8 mouse cellular contexts compared by ENCODE assay signal in genomic region chr16:96353996-96354395, GRCm38 (mm10).
DNase-seq lines count a peak whose midpoint lies in the region; ATAC-seq and TF ChIP-seq lines count a peak whose summit lies in the region.

No protein-coding gene starts in this region.

- peaks cover 7% of the 10 kb centered on the region; the same call in 1 of the 2 replicates for H3K27me3 ChIP-seq in heart, embryonic 10.5 days (ENCODE audit: insufficient read depth, poor library complexity, severe bottlenecking)
- no peaks in the 10 kb centered on the region for H3K27me3 ChIP-seq in heart, adult 2 months (ENCODE audit: control insufficient read depth, insufficient read depth, low read length)
- no peaks in the 10 kb centered on the region for H3K27me3 ChIP-seq in hindbrain, embryonic 14.5 days (ENCODE audit: control insufficient read depth, insufficient read depth, low read length)
- no peaks in the 10 kb centered on the region for H3K27me3 ChIP-seq in midbrain, embryonic 10.5 days (ENCODE audit: low read depth, poor library complexity, severe bottlenecking)

- H3K79me2 ChIP-seq in heart, adult 2 months (replicated peaks; ENCODE audit: control insufficient read depth, insufficient read depth, low read length): no peaks in the 10 kb centered on the region

- no peak for TF ChIP-seq EP300 in heart, adult 2 months (IDR thresholded peaks at IDR 0.05; ENCODE audit: insufficient read depth, low read depth, low read length)

- TF ChIP-seq CTCF in heart, adult 2 months (IDR thresholded peaks at IDR 0.05): no peak

- H3K4me2 ChIP-seq in hindbrain, embryonic 14.5 days (replicated peaks): peak overlapping the region; percentile 40

- no peak for DNase-seq in heart, embryonic 10.5 days (ENCODE audit: low spot score)
- DNase-seq in heart, adult 2 months: no peak
- DNase-seq in adrenal gland, postnatal 10 days: peak; percentile 37
- no peak for DNase-seq in hindbrain, embryonic 14.5 days (ENCODE audit: low spot score)
- peak; percentile 38 for DNase-seq in midbrain, embryonic 10.5 days (ENCODE audit: low spot score)
- no peak for DNase-seq in layer of hippocampus, postnatal 36 days
- DNase-seq in thymus, postnatal 10 days (ENCODE audit: low spot score in 2 of 2): no peak

- intact Hi-C loops in heart, adult 2 months (cut with DNase I): no loop called here

- peak overlapping the region; percentile 28; the same call in 1 of the 2 replicates for H3K4me3 ChIP-seq in heart, embryonic 10.5 days
- no peak overlapping the region for H3K4me3 ChIP-seq in heart, adult 2 months
- H3K4me3 ChIP-seq in hindbrain, embryonic 14.5 days (replicated peaks; ENCODE audit: low read length): peak overlapping the region; percentile 21
- peak overlapping the region; percentile 36 for H3K4me3 ChIP-seq in midbrain, embryonic 10.5 days

- 0 out of 2 replicates have a peak, but pooled peaks cover 3% of the 10 kb centered on the region for H3K4me1 ChIP-seq in heart, embryonic 10.5 days
- H3K4me1 ChIP-seq in heart, adult 2 months (ENCODE audit: control insufficient read depth, insufficient read depth, low read length): no peaks in the 10 kb centered on the region
- H3K4me1 ChIP-seq in hindbrain, embryonic 14.5 days (replicated peaks; ENCODE audit: control insufficient read depth, insufficient read depth, low read length): no peaks in the 10 kb centered on the region
- H3K4me1 ChIP-seq in midbrain, embryonic 10.5 days: peaks cover 12% of the 10 kb centered on the region

- no peak overlapping the region for H3K9ac ChIP-seq in heart, adult 2 months (ENCODE audit: low read depth, low read length)
- H3K9ac ChIP-seq in hindbrain, embryonic 14.5 days: no peak overlapping the region

- peak; percentile 80; the same call in 1 of the 2 replicates for ATAC-seq in hindbrain, embryonic 14.5 days (ENCODE audit: low FRiP score)
- ATAC-seq in cerebellum, adult (ENCODE audit: insufficient number of reproducible peaks, low FRiP score, low TSS enrichment): no peak

- no peaks in the 10 kb centered on the region for H3K9me3 ChIP-seq in heart, embryonic 10.5 days
- H3K9me3 ChIP-seq in hindbrain, embryonic 14.5 days (ENCODE audit: control insufficient read depth, low read length): no peaks in the 10 kb centered on the region
- no peaks in the 10 kb centered on the region for H3K9me3 ChIP-seq in midbrain, embryonic 10.5 days (replicated peaks)

- WGBS in heart, embryonic 10.5 days: 28% methylated on average over 6 of the region's 6 CpGs
- 47% methylated on average over 6 of the region's 6 CpGs for WGBS in heart, adult 2 months
- WGBS in hindbrain, embryonic 14.5 days: 34% methylated on average over 6 of the region's 6 CpGs
- 40% methylated on average over 6 of the region's 6 CpGs for WGBS in midbrain, embryonic 10.5 days

- H3K27ac ChIP-seq in heart, embryonic 10.5 days: peak overlapping the region; percentile 62; the same call in 1 of the 2 replicates
- no peak overlapping the region for H3K27ac ChIP-seq in heart, adult 2 months
- no peak overlapping the region for H3K27ac ChIP-seq in hindbrain, embryonic 14.5 days
- 0 out of 2 replicates have a peak overlapping the region, but pooled peaks have one; percentile 15 for H3K27ac ChIP-seq in midbrain, embryonic 10.5 days (replicated peaks)

- no peaks in the 10 kb centered on the region for H3K36me3 ChIP-seq in heart, embryonic 10.5 days
- H3K36me3 ChIP-seq in heart, adult 2 months (ENCODE audit: control insufficient read depth, insufficient read depth, low read length): no peaks in the 10 kb centered on the region
- no peaks in the 10 kb centered on the region for H3K36me3 ChIP-seq in hindbrain, embryonic 14.5 days (replicated peaks; ENCODE audit: control insufficient read depth, insufficient read depth)
- no peaks in the 10 kb centered on the region for H3K36me3 ChIP-seq in midbrain, embryonic 10.5 days

- no peak for TF ChIP-seq POLR2A in heart, adult 2 months (IDR thresholded peaks at IDR 0.05; ENCODE audit: insufficient read depth, low read depth, low read length)

Comparison
In these comparisons a context has a peak if more than half of its experiments do, and no peak if none do; other contexts are left out.
1. H3K27ac ChIP-seq: peak in heart, embryonic 10.5 days (single experiment) and midbrain, embryonic 10.5 days (single experiment); none in heart, adult 2 months (single experiment) and hindbrain, embryonic 14.5 days (single experiment).
2. DNase-seq: peak in adrenal gland, postnatal 10 days (single experiment) and midbrain, embryonic 10.5 days (single experiment); none in heart, embryonic 10.5 days (single experiment), heart, adult 2 months (0 of 2), hindbrain, embryonic 14.5 days (single experiment), layer of hippocampus, postnatal 36 days (0 of 2) and thymus, postnatal 10 days (0 of 2).